Mouse (Mus musculus) liver, embryonic 14.5 days (tissue): Measurements from ENCODE around the gene Ssrp1. TPM values are rescaled to one million over a fixed set of nuclear protein-coding genes. Genes with fewer than 3 reads are reported as not detected.

Source experiments
- ATAC-seq: fragments of 200-750 bp; cut with Nextera tagmentation; 2 replicates; pipeline ENCODE4 v1.8.0; 2017; ENCODE audit warnings: moderate number of reproducible peaks, mild to moderate bottlenecking, moderate library complexity; ENCODE audit not compliant: insufficient read depth
- DNase-seq, 3 experiments: peaks; one replicate each; pipeline ENCODE4 v3.0.0-alpha.2; 2012 to 2013; ENCODE audit warnings: low read depth in 3 of 3, low spot score in 3 of 3
- H3K27ac ChIP-seq: fragments of 300-500 bp; sonication (generic); 2 replicates; pipeline ENCODE4 v1.5.1; 2014; ENCODE audit warnings: moderate library complexity, mild to moderate bottlenecking, control low read depth, inconsistent platforms
- H3K27me3 ChIP-seq: fragments of 300-500 bp; sonication (generic); 2 replicates; pipeline ENCODE4 v1.6.1; 2014; ENCODE audit warnings: mild to moderate bottlenecking, low read length, moderate library complexity; ENCODE audit not compliant: control insufficient read depth, insufficient read depth
- H3K36me3 ChIP-seq: fragments of 300-500 bp; sonication (generic); replicated peaks from 2 replicates; pipeline ENCODE4 v1.6.1; 2014; ENCODE audit warnings: low read depth; ENCODE audit not compliant: control insufficient read depth, insufficient read depth
- H3K4me1 ChIP-seq, 2 experiments: fragments of 200-500 bp in 1 of 2; fragments of 300-500 bp in 1 of 2; sonication (generic) in 1 of 2; replicated peaks; 2 replicates each; pipeline ENCODE4 v1.6.1; 2012 to 2014; ENCODE audit warnings: antibody characterized with exemption in 1 of 2, inconsistent platforms in 1 of 2, low read length in 1 of 2; ENCODE audit not compliant: control insufficient read depth in 2 of 2, insufficient read depth in 2 of 2
- H3K4me2 ChIP-seq: fragments of 300-500 bp; sonication (generic); 2 replicates; pipeline ENCODE4 v1.6.1; 2014; ENCODE audit warnings: low read depth, mild to moderate bottlenecking, control low read depth, moderate library complexity
- H3K4me3 ChIP-seq, 2 experiments: fragments of 200-500 bp in 1 of 2; fragments of 300-500 bp in 1 of 2; sonication (generic) in 1 of 2; 2 replicates each; pipeline ENCODE4 v1.5.1; 2012 to 2014; ENCODE audit warnings: low read depth in 2 of 2, low read length in 2 of 2, mild to moderate bottlenecking in 2 of 2, control low read depth in 1 of 2, inconsistent platforms in 1 of 2, moderate library complexity in 1 of 2; ENCODE audit not compliant: insufficient read depth in 1 of 2
- H3K9ac ChIP-seq: fragments of 300-500 bp; sonication (generic); replicated peaks from 2 replicates; pipeline ENCODE4 v1.6.1; 2014; ENCODE audit warnings: mild to moderate bottlenecking, control low read depth, moderate library complexity
- H3K9me3 ChIP-seq: fragments of 300-500 bp; sonication (generic); 2 replicates; pipeline ENCODE4 v1.6.1; 2016; ENCODE audit warnings: low read length, mixed read lengths; ENCODE audit not compliant: control insufficient read depth
- CTCF ChIP-seq: IDR thresholded peaks from 2 replicates; pipeline ENCODE4 v1.5.1; 2016; ENCODE audit warnings: antibody characterized with exemption, low read depth, control low read depth
- EP300 ChIP-seq: IDR thresholded peaks from 2 replicates; pipeline ENCODE4 v1.6.1; 2016; ENCODE audit warnings: antibody characterized with exemption, low read depth
- WGBS: fragments of 180-500 bp; shearing (Covaris S2); extraction: QIAGEN DNeasy Blood & Tissue Kit; methylation state at CpG from one replicate; pipeline ENCODE4 v1.1.7; 2014; ENCODE audit not compliant: insufficient replicate concordance; 5-methylcytosine and 5-hydroxymethylcytosine counted together
- polyA plus RNA-seq, 2 experiments: library from polyadenylated mRNA; depleted of rRNA in 1 of 2; stranded (reverse) in 1 of 2; unstranded in 1 of 2; fragments of >200 nt; fragmentation: Nextera tagmentation in 1 of 2; extraction: Ambion mirVana in 1 of 2; gene quantifications; 2 replicates each; pipeline versions ENCODE4 v1.2.1 to v1.2.3; 2012 to 2014

Gene Ssrp1
- polyA plus RNA-seq, 2 experiments = 115 to 160 TPM

DNA sequence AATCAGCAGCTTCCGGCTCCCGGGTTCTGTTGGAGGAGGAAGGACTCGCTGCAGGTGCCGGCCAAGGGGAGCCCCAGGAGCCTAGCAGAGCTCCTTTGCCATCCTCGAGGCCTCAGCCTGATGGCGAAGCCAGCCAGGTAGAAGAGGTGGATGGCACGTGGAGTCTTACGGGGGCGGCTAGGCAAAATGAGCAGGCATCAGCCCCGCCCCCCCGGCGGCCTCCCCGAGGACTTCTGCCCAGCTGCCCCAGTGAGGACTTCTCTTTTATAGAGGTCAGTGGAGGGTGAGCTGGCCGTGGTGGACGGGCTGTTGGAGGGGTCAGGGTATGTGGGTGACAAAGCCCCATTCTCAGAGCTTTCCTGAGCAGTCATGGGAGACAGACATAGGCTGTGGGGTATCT, 33.1 kb downstream of the Ssrp1 start:
- Histone ChIP-seq H3K27ac (no peak overlapping the region), H3K9me3 (no peaks in the 10 kb centered on the region), H3K4me2 (no peak overlapping the region), H3K27me3 (no peaks in the 10 kb centered on the region), H3K9ac (no peak overlapping the region), H3K4me1 (no peaks in the 10 kb centered on the region), H3K4me3 (no peak overlapping the region), H3K36me3 (no peaks in the 10 kb centered on the region)
- WGBS = 63% methylated on average over 15 of the region's 15 CpGs
- no peak for DNase-seq
- no peak for ATAC-seq
- TF ChIP-seq EP300 = no peak
- no peak for TF ChIP-seq CTCF

DNA sequence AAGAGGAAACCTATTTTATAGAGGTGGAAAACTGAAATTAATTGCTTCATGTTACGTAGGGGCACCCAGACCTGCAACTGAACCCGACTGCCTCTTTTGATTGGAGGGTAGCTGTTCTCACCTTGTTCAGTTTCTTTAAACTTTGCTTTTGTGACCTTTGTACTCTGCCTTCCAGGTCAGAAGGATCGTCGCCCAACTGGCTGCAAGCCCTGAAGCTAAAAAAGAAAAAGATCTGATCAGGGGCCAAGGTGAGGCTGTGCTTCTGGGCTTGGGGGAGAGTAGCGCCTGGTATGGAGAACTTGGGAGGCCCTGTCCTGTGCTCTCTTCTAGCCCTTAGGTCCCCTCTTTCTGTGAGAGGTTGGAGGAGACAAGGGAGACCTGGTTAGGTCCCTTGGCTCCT, 34.9 kb downstream of the Ssrp1 start:
- Histone ChIP-seq H3K4me2 (no peak overlapping the region), H3K9ac (no peak overlapping the region), H3K27ac (no peak overlapping the region), H3K4me3 (no peak overlapping the region), H3K9me3 (no peaks in the 10 kb centered on the region), H3K36me3 (no peaks in the 10 kb centered on the region), H3K4me1 (no peaks in the 10 kb centered on the region), H3K27me3 (no peaks in the 10 kb centered on the region)
- WGBS = 72% methylated on average over 5 of the region's 5 CpGs
- no peak for ATAC-seq
- no peak for DNase-seq
- TF ChIP-seq CTCF (no peak), EP300 (no peak)

DNA sequence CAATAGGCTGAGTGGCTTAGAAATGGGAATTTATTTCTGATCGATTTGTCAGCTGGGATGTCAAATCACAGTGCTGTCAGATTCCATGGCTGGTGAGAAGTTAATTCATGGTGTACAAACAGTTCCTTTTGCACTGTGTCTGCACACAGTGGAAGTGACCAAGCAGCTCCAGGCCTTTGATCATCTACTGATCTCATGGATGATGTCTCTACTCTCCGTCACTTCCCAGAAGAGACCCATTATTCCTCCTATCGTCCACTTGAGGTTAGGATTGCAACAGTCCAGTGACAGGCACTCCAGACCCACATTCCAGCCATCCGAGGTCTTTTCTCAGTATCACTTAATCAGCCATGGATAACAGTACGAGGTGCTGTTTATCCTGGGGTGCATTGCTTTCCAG, 36.7 kb downstream of the Ssrp1 start:
- TF ChIP-seq EP300 (no peak), CTCF (no peak)
- H3K4me3 ChIP-seq = no peak overlapping the region
- no peaks in the 10 kb centered on the region for H3K4me1 ChIP-seq
- DNase-seq (no peak), ATAC-seq (no peak)
- no peaks in the 10 kb centered on the region for H3K9me3 ChIP-seq
- 57% methylated on average over 5 of the region's 5 CpGs for WGBS
- H3K9ac ChIP-seq = no peak overlapping the region
- no peak overlapping the region for H3K4me2 ChIP-seq
- no peak overlapping the region for H3K27ac ChIP-seq
- H3K27me3 ChIP-seq = no peaks in the 10 kb centered on the region
- H3K36me3 ChIP-seq = no peaks in the 10 kb centered on the region

DNA sequence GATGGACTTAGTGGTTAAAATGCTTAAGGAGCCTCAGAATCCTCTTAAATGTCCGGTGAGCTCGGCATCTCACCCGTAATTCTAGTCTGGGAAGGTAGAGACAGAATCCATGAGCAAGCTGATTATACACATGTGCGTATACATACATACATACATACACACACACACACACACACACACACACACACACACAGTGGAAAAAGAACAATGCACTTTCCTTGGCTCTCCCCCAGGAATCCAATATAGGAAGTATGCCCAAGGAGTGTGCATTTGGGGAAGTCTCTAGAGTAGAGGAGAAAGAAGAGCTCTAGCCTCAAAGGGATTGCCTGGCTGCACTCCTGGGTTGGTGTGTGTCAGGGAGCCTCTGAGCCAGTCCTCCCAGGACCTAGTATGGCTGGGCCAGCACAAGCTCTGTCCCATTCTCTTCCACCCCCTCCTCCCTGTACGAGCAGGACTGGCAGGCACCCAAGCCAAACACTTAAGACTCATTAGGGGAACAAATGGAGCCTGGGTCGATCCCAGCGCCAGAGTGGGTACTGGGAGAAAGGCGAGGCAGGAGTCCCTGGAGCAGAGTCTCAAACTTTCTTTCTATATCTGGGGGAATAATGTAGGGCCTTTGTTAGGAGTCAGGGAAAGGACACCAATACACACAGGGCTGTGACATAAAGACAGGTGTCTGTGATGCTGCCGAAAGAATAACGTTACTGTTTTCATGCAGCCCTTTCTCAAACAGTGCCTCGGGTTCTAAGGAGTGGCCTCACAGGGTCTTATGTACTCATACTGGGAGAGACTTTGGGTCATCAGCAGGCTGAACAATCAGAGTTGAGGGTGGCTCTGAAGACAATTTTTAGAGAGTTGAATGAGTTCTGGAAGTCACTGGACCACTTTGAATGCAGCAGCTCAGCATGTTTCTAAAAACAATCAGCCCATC, 51.9 kb downstream of the Ssrp1 start:
- H3K36me3 ChIP-seq = no peaks in the 10 kb centered on the region
- DNase-seq (no peak), ATAC-seq (no peak)

DNA sequence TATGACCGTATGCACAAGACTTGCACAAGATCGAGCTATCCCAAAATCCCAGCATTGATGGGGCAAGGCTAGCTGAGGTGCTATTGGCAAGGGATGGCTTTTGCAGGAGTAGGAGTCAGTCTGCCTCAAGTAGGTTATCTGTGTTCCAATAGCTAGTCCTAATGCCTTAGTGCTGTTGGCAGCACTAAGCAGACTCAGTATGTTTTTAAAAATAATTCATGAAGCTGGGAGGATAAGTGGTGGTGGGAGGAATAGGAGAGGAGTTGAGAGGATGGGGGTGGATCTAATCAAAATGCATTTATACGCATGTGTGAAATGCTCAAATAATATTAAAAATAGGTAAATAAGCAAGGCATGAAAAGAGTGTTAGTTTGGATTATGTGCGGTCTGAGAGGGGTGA, 54.3 kb downstream of the Ssrp1 start:
- Histone ChIP-seq H3K36me3 (no peaks in the 10 kb centered on the region), H3K9me3 (no peaks in the 10 kb centered on the region), H3K27me3 (no peaks in the 10 kb centered on the region), H3K4me2 (no peak overlapping the region), H3K9ac (no peak overlapping the region), H3K27ac (no peak overlapping the region), H3K4me3 (no peak overlapping the region), H3K4me1 (peaks cover 0 to 3% of the 10 kb centered on the region in 2 experiments; a peak in 1 of 4 replicates)
- ATAC-seq = no peak
- 65% methylated on average over 4 of the region's 4 CpGs for WGBS
- TF ChIP-seq EP300 (no peak), CTCF (no peak)
- DNase-seq = no peak

More for the DNA sequence above, 51.9 kb downstream of the Ssrp1 start:
- whole genome bisulfite sequencing = 63% methylated on average over 11 of the region's 11 CpGs
- Histone ChIP-seq H3K9ac (no peak overlapping the region), H3K4me2 (no peak overlapping the region), H3K9me3 (no peaks in the 10 kb centered on the region), H3K4me1 (no peaks in the 10 kb centered on the region; a peak in 1 of 4 replicates), H3K4me3 (no peak overlapping the region), H3K27me3 (no peaks in the 10 kb centered on the region), H3K27ac (no peak overlapping the region)
- TF ChIP-seq CTCF (no peak), EP300 (no peak)
